Mouse (Mus musculus) intestine, embryonic 16.5 days (tissue): ENCODE measurements at regions not wholly inside any gene's neighbourhood (a gene's known extent, or its start where the extent isn't known, plus 50 kb on each side); places are given as distances from the start of the nearest gene placed in this dataset.

Experiments
- ATAC-seq: fragments of 200-750 bp; cut with Nextera tagmentation; 2 replicates; pipeline ENCODE4 v1.8.0; 2017; ENCODE audit warnings: moderate TSS enrichment, moderate library complexity
- H3K27ac ChIP-seq: fragments of 300-500 bp; sonication (generic); 2 replicates; pipeline ENCODE4 v1.5.1; 2014; ENCODE audit warnings: mild to moderate bottlenecking, low read length
- H3K27me3 ChIP-seq: fragments of 300-500 bp; sonication (generic); replicated peaks from 2 replicates; pipeline ENCODE4 v1.6.1; 2014; ENCODE audit warnings: low read length, control low read depth, mixed read lengths; ENCODE audit not compliant: control insufficient read depth, insufficient read depth
- H3K36me3 ChIP-seq: fragments of 300-500 bp; sonication (generic); 2 replicates; pipeline ENCODE4 v1.6.1; 2014; ENCODE audit warnings: low read length, control low read depth; ENCODE audit not compliant: control insufficient read depth, insufficient read depth
- H3K4me1 ChIP-seq: fragments of 300-500 bp; sonication (generic); 2 replicates; pipeline ENCODE4 v1.6.1; 2014; ENCODE audit warnings: low read length, control low read depth, mixed read lengths; ENCODE audit not compliant: control insufficient read depth, insufficient read depth
- H3K4me2 ChIP-seq: fragments of 300-500 bp; sonication (generic); 2 replicates; pipeline ENCODE4 v1.6.1; 2014; ENCODE audit warnings: low read depth, low read length, control low read depth
- H3K4me3 ChIP-seq: fragments of 300-500 bp; sonication (generic); 2 replicates; pipeline ENCODE4 v1.5.1; 2014; ENCODE audit warnings: mild to moderate bottlenecking, low read length
- H3K9ac ChIP-seq: fragments of 300-500 bp; sonication (generic); 2 replicates; pipeline ENCODE4 v1.6.1; 2014; ENCODE audit warnings: low read depth, low read length
- H3K9me3 ChIP-seq: fragments of 300-500 bp; sonication (generic); 2 replicates; pipeline ENCODE4 v1.6.1; 2016; ENCODE audit warnings: low read length, control low read depth; ENCODE audit not compliant: control insufficient read depth
- WGBS: fragments of 180-500 bp; shearing (Covaris S2); extraction: QIAGEN DNeasy Blood & Tissue Kit; methylation state at CpG from one replicate; pipeline ENCODE4 v1.1.7; 2014; 5-methylcytosine and 5-hydroxymethylcytosine counted together

GRCm38 (mm10) chr3:60402251-60402830 is 70.3 kb upstream of the Mbnl1 start:
- H3K9me3 ChIP-seq, result no peaks in the 10 kb centered on the region
- no peak overlapping the region for H3K4me2 ChIP-seq
- no peak overlapping the region for H3K27ac ChIP-seq
- H3K27me3 ChIP-seq, result no peaks in the 10 kb centered on the region
- no peak overlapping the region for H3K9ac ChIP-seq
- no peaks in the 10 kb centered on the region for H3K4me1 ChIP-seq
- H3K36me3 ChIP-seq, result no peaks in the 10 kb centered on the region
- ATAC-seq, result no peak
- 64% methylated on average over 5 of the region's 5 CpGs for WGBS
- H3K4me3 ChIP-seq, result no peak overlapping the region

GRCm38 (mm10) chr3:60407426-60407825 is 65.2 kb upstream of the Mbnl1 start:
- H3K9me3 ChIP-seq, result no peaks in the 10 kb centered on the region
- H3K36me3 ChIP-seq, result no peaks in the 10 kb centered on the region
- WGBS, result 79% methylated on average over 2 of the region's 2 CpGs
- no peak overlapping the region for H3K4me2 ChIP-seq
- H3K4me1 ChIP-seq, result peaks cover 3% of the 10 kb centered on the region; the same call in 1 of the 2 replicates
- H3K27ac ChIP-seq, result no peak overlapping the region
- H3K27me3 ChIP-seq, result no peaks in the 10 kb centered on the region
- no peak overlapping the region for H3K4me3 ChIP-seq
- ATAC-seq, result no peak
- no peak overlapping the region for H3K9ac ChIP-seq

- H3K9me3 ChIP-seq, result no peaks in the 10 kb centered on the region
- no peak overlapping the region for H3K27ac ChIP-seq
- H3K9ac ChIP-seq, result no peak overlapping the region
- 83% methylated on average over 1 of the region's 1 CpGs for WGBS
- H3K4me1 ChIP-seq, result peaks cover 3% of the 10 kb centered on the region; the same call in 1 of the 2 replicates
- no peak for ATAC-seq
- H3K36me3 ChIP-seq, result no peaks in the 10 kb centered on the region
- H3K27me3 ChIP-seq, result no peaks in the 10 kb centered on the region
- H3K4me3 ChIP-seq, result no peak overlapping the region
- H3K4me2 ChIP-seq, result no peak overlapping the region
Observed at GRCm38 (mm10) chr3:60407906-60408305, 64.7 kb upstream of the Mbnl1 start.

GRCm38 (mm10) chr3:60408553-60409282 is 63.9 kb upstream of the Mbnl1 start:
- WGBS, result 19% methylated on average over 7 of the region's 7 CpGs
- H3K4me2 ChIP-seq, result peak overlapping the region; percentile 36
- H3K36me3 ChIP-seq, result no peaks in the 10 kb centered on the region
- peak; percentile 79 for ATAC-seq
- H3K4me1 ChIP-seq, result peaks cover 3% of the 10 kb centered on the region; the same call in 1 of the 2 replicates
- H3K9ac ChIP-seq, result peak overlapping the region; percentile 18
- no peaks in the 10 kb centered on the region for H3K9me3 ChIP-seq
- H3K4me3 ChIP-seq, result peak overlapping the region; percentile 35
- H3K27ac ChIP-seq, result peak overlapping the region; percentile 63
- no peaks in the 10 kb centered on the region for H3K27me3 ChIP-seq

GRCm38 (mm10) chr3:60409283-60409633 is 63.4 kb upstream of the Mbnl1 start:
- H3K4me2 ChIP-seq, result peak overlapping the region; percentile 36
- no peaks in the 10 kb centered on the region for H3K36me3 ChIP-seq
- no peak overlapping the region for H3K9ac ChIP-seq
- H3K4me1 ChIP-seq, result peaks cover 3% of the 10 kb centered on the region; the same call in 1 of the 2 replicates
- H3K27ac ChIP-seq, result peak overlapping the region; percentile 63; the same call in 1 of the 2 replicates
- no peaks in the 10 kb centered on the region for H3K27me3 ChIP-seq
- peak; percentile 46; the same call in 1 of the 2 replicates for ATAC-seq
- H3K9me3 ChIP-seq, result no peaks in the 10 kb centered on the region
- H3K4me3 ChIP-seq, result peak overlapping the region; percentile 35

GRCm38 (mm10) chr3:60411746-60412145 is 60.9 kb upstream of the Mbnl1 start:
- no peak overlapping the region for H3K9ac ChIP-seq
- peaks cover 3% of the 10 kb centered on the region; the same call in 1 of the 2 replicates for H3K4me1 ChIP-seq
- 76% methylated on average over 1 of the region's 1 CpGs for WGBS
- H3K36me3 ChIP-seq, result no peaks in the 10 kb centered on the region
- no peaks in the 10 kb centered on the region for H3K27me3 ChIP-seq
- ATAC-seq, result no peak
- no peak overlapping the region for H3K4me2 ChIP-seq
- no peak overlapping the region for H3K27ac ChIP-seq
- H3K4me3 ChIP-seq, result no peak overlapping the region
- H3K9me3 ChIP-seq, result no peaks in the 10 kb centered on the region

- no peak for ATAC-seq
- Histone ChIP-seq H3K9ac (no peak overlapping the region), H3K36me3 (no peaks in the 10 kb centered on the region), H3K4me2 (no peak overlapping the region), H3K27me3 (no peaks in the 10 kb centered on the region), H3K27ac (no peak overlapping the region), H3K9me3 (no peaks in the 10 kb centered on the region), H3K4me1 (peaks cover 3% of the 10 kb centered on the region; the same call in 1 of the 2 replicates), H3K4me3 (no peak overlapping the region)
Observed at GRCm38 (mm10) chr3:60412206-60412605, 60.4 kb upstream of the Mbnl1 start.

GRCm38 (mm10) chr3:60413749-60414148 is 58.9 kb upstream of the Mbnl1 start:
- no peaks in the 10 kb centered on the region for H3K27me3 ChIP-seq
- 63% methylated on average over 3 of the region's 3 CpGs for WGBS
- no peak overlapping the region for H3K4me3 ChIP-seq
- H3K4me2 ChIP-seq, result no peak overlapping the region
- H3K27ac ChIP-seq, result no peak overlapping the region
- no peak for ATAC-seq
- peaks cover 3% of the 10 kb centered on the region; the same call in 1 of the 2 replicates for H3K4me1 ChIP-seq
- no peaks in the 10 kb centered on the region for H3K36me3 ChIP-seq
- no peaks in the 10 kb centered on the region for H3K9me3 ChIP-seq
- no peak overlapping the region for H3K9ac ChIP-seq

- no peak overlapping the region for H3K27ac ChIP-seq
- no peak overlapping the region for H3K9ac ChIP-seq
- H3K4me2 ChIP-seq, result no peak overlapping the region
- H3K4me3 ChIP-seq, result no peak overlapping the region
- no peaks in the 10 kb centered on the region for H3K4me1 ChIP-seq
- no peaks in the 10 kb centered on the region for H3K9me3 ChIP-seq
- ATAC-seq, result no peak
- no peaks in the 10 kb centered on the region for H3K27me3 ChIP-seq
- H3K36me3 ChIP-seq, result no peaks in the 10 kb centered on the region
- 80% methylated on average over 1 of the region's 1 CpGs for WGBS
Observed at GRCm38 (mm10) chr3:60417001-60417400, 55.6 kb upstream of the Mbnl1 start.
